9 mouse cellular contexts compared by ENCODE assay signal in the genomic region with DNA sequence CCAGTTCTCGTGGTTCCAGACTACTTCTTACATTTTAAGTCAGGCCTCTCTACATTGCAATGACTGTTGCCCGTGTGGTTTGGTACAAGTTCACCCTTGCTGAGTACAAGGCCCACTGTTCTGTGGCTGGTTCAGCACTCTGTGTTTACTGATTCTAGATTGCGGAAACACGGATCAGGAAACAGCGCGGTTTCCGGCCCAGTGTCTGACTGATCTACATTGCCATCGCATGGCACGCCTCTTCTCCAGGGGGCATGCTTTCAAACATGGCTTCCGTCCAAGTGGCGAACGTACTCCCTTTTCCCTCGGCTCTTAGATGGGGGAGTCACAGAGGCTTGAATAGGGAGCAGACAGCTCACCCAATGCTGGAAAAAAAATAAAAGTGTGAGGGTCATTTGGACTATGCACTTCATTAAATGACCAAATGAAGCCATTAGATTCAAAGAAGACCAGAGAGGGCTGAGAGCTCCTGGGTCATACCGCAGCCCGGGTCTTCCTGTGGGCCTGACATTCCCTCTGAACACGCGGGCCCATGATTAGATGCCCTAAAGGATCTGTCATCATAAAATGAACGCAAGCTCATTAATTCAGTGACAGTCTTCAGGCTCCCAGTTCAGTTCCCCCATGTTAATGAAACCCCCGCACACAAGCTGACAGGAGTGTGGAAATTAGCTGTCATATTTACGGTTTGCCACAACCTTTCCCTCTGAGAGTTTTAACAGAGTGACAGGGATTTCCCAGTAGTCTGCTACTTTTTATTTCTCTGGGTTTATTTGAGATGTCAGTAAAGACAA.
DNase-seq lines count a peak whose midpoint lies in the region; ATAC-seq and TF ChIP-seq lines count a peak whose summit lies in the region.
"Had no signal": no experiment of that assay in that cellular context is flagged by ENCODE, and none has a peak within 500 bp of the region (broad histone marks: within the 10 kb centered on the region; RNA-seq: fewer than 3 reads in every experiment).

No protein-coding gene starts in this region.

- in situ Hi-C loops in ES-E14 (cut with MboI; ENCODE audit: low sequenced_read_pairs in 2 of 2, unreplicated experiment in 2 of 2): no loop called here

- no peak for ATAC-seq in kidney, embryonic 14.5 days (ENCODE audit: low FRiP score, low TSS enrichment)
- ATAC-seq in hindbrain, embryonic 15.5 days (ENCODE audit: low FRiP score, low read depth): peak; percentile 20; the same call in 1 of the 2 replicates
- ATAC-seq in megakaryocyte, adult 5-6 weeks (ENCODE audit: poor library complexity, severe bottlenecking): peak; percentile 45
- no peak for ATAC-seq in megakaryocyte-erythroid progenitor cell, adult 5-6 weeks (replicated peaks; ENCODE audit: low FRiP score, low TSS enrichment, poor library complexity, severe bottlenecking)

- peak; percentile 37 for DNase-seq in kidney, adult 18-20 months
- DNase-seq in ES-E14 (ENCODE audit: low read depth, low spot score): peak; percentile 29
- no peak for DNase-seq in urinary bladder, postnatal 36 days (ENCODE audit: low spot score in 2 of 2)
- no peak for DNase-seq in cerebellum, adult 18-20 months
- DNase-seq: gastrocnemius, postnatal 10 days had no signal

- no peaks in the 10 kb centered on the region for H3K9me3 ChIP-seq in kidney, embryonic 14.5 days (ENCODE audit: control insufficient read depth, low read length)
- no peaks in the 10 kb centered on the region for H3K9me3 ChIP-seq in ES-E14 (ENCODE audit: control insufficient read depth, insufficient read depth, low read depth, low read length)
- H3K9me3 ChIP-seq in hindbrain, embryonic 15.5 days: no peaks in the 10 kb centered on the region

- no peak overlapping the region for H3K9ac ChIP-seq in kidney, embryonic 14.5 days (ENCODE audit: low read depth, low read length)
- no peak overlapping the region for H3K9ac ChIP-seq in ES-E14 (ENCODE audit: insufficient read depth, low read depth, low read length, poor library complexity, severe bottlenecking)
- no peak overlapping the region for H3K9ac ChIP-seq in hindbrain, embryonic 15.5 days

- no peaks in the 10 kb centered on the region for H3K36me3 ChIP-seq in kidney, embryonic 14.5 days (ENCODE audit: control insufficient read depth, insufficient read depth, low read length)
- no peaks in the 10 kb centered on the region for H3K36me3 ChIP-seq in ES-E14 (ENCODE audit: control insufficient read depth, insufficient read depth, low read length, poor library complexity, severe bottlenecking)
- no peaks in the 10 kb centered on the region for H3K36me3 ChIP-seq in hindbrain, embryonic 15.5 days

- WGBS in kidney, embryonic 14.5 days: 63% methylated on average over 20 of the region's 20 CpGs
- 47% methylated on average over 20 of the region's 20 CpGs for WGBS in hindbrain, embryonic 15.5 days

- H3K4me3 ChIP-seq in kidney, embryonic 14.5 days (ENCODE audit: low read length): no peak overlapping the region
- no peak overlapping the region for H3K4me3 ChIP-seq in ES-E14 (ENCODE audit: insufficient read depth in 1 of 2, low read depth in 1 of 2, low read length in 2 of 2, poor library complexity in 1 of 2, severe bottlenecking in 1 of 2)
- H3K4me3 ChIP-seq in hindbrain, embryonic 15.5 days: no peak overlapping the region

- H3K27ac ChIP-seq in kidney, embryonic 14.5 days (ENCODE audit: low read depth, low read length): no peak overlapping the region
- H3K27ac ChIP-seq in ES-E14 (ENCODE audit: insufficient read depth, low read depth, low read length, poor library complexity, severe bottlenecking): no peak overlapping the region
- H3K27ac ChIP-seq in hindbrain, embryonic 15.5 days (replicated peaks): peak overlapping the region; percentile 31; the same call in 1 of the 2 replicates

- H3K4me2 ChIP-seq in kidney, embryonic 14.5 days (replicated peaks; ENCODE audit: low read depth, low read length): no peak overlapping the region
- H3K4me2 ChIP-seq in hindbrain, embryonic 15.5 days: no peak overlapping the region

- H3K4me1 ChIP-seq in kidney, embryonic 14.5 days (ENCODE audit: control insufficient read depth, insufficient read depth, low read length): peaks cover 8% of the 10 kb centered on the region; the same call in 1 of the 2 replicates
- H3K4me1 ChIP-seq in ES-E14 (ENCODE audit: control insufficient read depth in 2 of 2, insufficient read depth in 2 of 2, low read length in 2 of 2, poor library complexity in 1 of 2): no peaks in the 10 kb centered on the region
- H3K4me1 ChIP-seq in hindbrain, embryonic 15.5 days (replicated peaks): peaks cover 43% of the 10 kb centered on the region

- no peaks in the 10 kb centered on the region for H3K27me3 ChIP-seq in kidney, embryonic 14.5 days (ENCODE audit: control insufficient read depth, insufficient read depth, low read length)
- H3K27me3 ChIP-seq in hindbrain, embryonic 15.5 days: no peaks in the 10 kb centered on the region

TF ChIP-seq in ES-E14, 5 proteins besides CTCF, POLR2A, EP300 and RAD21:
- TF ChIP-seq ZNF384 (IDR thresholded peaks at IDR 0.05; ENCODE audit: low read depth, low read length) (no peak), MAFK (IDR thresholded peaks at IDR 0.05; ENCODE audit: insufficient read depth, low read depth, low read length) (no peak), ZC3H11A (IDR thresholded peaks at IDR 0.05; ENCODE audit: borderline replicate concordance, low read depth, low read length) (no peak), CHD2 (IDR thresholded peaks at IDR 0.05; ENCODE audit: low read depth, low read length) (no peak), HCFC1 (IDR thresholded peaks at IDR 0.05; ENCODE audit: borderline replicate concordance, insufficient read depth, low read length) (no peak)

Comparison
In these comparisons a context has a peak if more than half of its experiments do, and no peak if none do; other contexts are left out.
1. DNase-seq: peak in kidney, adult 18-20 months (single experiment) and ES-E14 (single experiment); none in urinary bladder, postnatal 36 days (0 of 2) and cerebellum, adult 18-20 months (0 of 2).
2. ATAC-seq: peak in hindbrain, embryonic 15.5 days (single experiment) and megakaryocyte, adult 5-6 weeks (single experiment); none in kidney, embryonic 14.5 days (single experiment) and megakaryocyte-erythroid progenitor cell, adult 5-6 weeks (single experiment).